Mouse (Mus musculus) ovary, postnatal 10 days (tissue): ENCODE data around the gene Mfap4.

ENCODE experiments used
- DNase-seq: peaks from one replicate; pipeline ENCODE4 v3.0.0; 2022; ENCODE audit warnings: low spot score

The Mfap4 gene

DNA sequence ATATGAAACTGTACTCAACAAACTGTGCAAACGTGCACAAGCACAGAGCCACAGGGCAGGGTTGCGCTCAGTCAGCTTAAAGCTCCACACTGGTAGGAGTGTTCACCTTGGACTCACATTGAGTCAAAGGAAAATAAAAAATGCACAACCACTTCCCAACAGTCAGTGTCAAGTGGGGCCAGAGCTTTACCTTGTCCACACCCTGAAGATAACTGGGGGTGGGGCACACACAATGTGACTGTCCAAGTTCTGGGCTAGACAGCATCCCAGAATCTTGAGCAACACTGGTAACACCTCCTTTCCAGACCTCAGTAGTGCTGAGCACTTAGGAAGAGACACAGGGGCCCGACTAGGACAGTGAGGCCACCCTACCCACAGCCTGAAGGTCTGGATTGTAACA lies 33.6 kb downstream of the Mfap4 start:
- DNase-seq: no peak

DNA sequence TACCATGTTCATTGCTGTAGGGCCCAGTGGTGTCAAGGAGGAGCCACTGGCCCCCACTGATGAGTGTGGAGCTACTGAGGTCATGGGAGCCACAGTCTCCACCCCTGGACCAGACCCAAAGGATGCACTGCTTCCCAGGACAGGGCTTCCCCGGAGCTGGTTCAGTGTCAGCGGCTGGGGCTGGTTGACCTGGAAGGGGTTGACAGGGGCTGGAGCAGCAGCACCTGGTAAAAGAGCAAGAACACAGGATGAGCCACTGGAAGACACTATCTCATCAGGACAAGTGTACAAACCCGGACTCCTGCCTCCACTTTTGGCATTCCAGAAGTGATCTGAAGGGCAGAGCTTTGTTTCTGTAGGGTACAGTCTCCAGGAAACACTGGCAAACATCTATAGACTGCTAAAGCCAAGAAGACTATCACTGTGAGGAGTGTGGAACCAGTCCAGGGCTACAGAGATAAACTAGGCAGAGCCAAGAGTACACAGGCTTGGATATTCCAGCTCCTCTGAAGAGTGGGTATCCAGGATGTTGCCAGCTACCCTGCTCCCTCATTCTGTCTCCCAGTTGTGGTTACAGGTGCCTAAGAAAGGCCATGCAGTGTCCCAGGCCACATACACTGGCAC lies 34.4 kb downstream of the Mfap4 start:
- no peak for DNase-seq

DNA sequence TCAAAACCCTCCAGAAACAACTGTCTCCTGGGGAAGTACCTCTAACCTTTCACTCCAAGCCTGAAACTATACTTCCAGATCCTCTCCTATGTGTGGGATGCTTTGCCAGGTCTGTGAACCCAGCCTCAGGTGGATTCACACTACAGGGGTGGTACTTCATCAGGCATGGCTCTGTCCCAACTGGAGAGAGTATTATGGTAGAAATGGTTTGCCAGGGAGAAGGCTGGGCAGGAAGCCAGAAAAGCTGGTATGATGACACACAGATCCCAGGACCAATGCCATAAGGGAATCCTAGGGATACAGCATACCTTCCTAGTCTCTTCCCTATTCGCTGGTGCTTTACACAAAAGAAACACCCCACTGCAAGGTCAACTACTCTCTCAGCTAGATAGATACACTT lies 41.6 kb downstream of the Mfap4 start:
- DNase-seq: no peak

DNA sequence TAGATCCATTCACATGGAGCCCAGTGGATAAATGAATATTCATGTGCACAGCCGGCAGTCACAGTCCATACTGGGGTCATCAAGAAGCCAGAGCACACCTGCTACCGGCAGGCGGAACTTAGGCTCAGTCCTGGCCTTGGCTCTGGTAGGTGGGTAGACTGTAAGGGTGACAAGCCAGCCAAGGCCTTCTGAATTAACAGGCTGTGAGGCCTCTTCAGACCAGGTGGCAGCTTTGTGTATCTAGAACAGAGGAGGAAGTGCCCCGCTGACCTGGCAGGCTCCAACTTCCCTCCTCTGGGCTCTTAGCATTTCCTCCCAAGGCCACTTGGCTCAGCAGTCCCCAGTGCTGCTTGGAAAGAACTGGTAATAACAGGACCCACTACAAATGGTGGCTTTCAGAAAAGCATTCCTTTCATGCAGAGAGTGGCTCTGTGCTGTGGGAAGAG lies 44.1 kb downstream of the Mfap4 start:
- DNase-seq: no peak

DNA sequence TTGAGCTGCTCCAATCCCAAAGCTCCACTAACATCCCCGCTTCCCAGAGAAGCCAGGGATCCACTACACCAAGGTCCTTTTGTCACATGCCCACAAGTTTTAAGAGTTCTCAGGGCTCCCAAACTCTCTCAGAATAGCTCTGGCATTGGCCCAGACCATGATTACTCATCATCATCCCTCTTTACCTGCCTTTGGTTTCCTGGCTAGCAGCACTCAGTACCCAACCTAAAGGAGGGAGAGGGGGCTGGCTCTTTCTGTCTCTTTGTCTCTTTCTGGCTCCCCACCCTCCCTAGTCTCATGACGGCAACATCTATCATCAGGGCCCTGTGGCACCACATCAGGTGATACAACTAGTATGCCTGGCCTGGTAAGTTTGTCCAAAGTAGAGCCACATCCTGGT lies 47.6 kb downstream of the Mfap4 start:
- DNase-seq: no peak

DNA sequence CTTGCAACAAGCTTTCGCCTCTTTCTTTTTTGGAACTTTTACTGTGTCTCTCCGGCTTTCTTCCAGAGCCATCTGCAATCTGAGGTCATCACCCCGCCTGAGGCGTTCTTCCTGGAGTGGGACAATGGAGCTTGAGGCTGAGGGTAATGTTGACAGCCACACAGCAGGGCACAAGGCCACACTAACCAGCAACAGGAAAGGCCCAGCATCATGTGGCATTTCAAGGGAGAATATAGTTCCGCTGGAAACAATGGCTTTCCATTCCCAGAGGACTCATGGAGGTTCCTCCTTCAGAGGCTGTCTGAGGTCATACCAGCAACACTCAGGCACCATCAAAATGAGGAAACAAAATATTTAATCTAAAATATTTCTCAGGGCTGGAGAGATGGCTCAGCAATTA lies 48.3 kb downstream of the Mfap4 start:
- no peak for DNase-seq

DNA sequence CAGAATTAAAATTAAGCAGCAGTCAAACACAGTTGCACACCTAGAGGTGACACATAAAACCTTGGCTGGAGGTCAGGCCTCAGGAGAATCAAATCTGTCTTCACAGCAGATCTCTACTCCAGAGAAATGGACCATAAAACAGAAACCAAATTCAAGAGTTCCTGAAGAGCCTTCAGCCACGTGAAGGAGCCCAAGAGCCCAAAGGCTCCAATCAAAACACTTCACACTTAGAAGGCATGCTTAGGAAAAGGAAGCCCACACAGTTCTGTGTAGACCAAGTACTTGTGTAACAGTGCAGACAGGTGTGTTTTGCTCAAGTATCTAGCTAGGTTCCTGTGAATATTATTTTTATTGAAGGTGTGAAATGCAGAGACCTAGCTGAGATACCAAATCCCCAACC lies 50.3 kb downstream of the Mfap4 start:
- DNase-seq: no peak

DNA sequence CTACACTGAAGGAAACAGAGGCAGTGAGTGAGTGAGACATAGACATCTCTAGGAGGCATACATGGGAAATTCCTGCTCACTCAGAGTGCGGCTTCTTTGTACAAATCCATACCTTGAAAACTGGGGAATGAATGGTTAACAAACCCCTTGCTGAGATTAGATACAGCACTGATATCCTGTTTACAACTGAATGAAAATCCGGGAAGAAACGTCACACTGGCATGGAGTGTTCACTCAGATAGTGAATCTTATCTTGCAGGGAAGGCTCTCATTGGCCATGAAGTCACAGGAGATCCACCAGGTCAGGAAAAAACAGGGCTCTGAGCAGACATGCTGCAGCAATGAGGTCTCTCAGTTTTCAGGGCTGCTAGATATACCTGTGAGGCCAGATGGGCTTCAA lies 51.7 kb downstream of the Mfap4 start:
- no peak for DNase-seq

DNA sequence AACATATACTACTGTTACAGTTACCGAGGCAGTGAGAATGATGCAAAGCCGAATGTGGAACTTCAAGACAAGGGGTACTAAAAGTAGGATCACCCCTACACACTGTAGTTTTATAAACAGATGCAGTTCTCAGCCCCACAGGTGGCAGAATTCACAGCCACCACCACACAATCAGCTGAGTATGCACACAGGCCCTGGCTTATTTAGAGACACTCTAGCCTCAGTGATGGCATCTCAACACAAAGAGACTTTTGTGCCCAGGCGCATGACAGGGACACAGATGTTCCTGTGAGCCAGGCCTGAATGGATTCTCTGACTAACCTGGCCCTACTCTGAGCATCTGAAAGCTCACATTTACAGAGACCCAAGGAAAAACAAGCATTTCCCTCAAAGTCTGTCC lies 52.1 kb downstream of the Mfap4 start:
- no peak for DNase-seq
